In the genomic region with DNA sequence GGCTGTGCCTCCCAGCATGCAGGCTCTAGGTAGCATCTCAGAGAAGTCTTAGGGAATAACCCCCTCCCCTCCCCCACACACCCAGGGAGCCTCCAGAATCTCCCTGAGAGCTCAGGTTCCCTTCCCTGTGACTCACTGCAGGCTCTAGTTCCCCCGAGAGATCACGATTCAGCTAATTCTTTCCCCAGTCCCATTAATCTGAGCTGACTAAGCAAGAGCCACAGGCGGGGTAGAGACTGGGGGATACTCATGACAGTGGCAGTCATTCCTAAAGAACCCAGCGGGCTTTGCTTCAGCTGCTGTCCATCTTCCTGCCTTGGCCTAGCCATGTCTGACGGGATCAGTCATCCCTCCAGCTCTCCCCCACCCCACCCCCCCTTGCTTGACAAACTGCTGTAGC, we compare ENCODE assay signal across 25 mouse cellular contexts. TPM values are rescaled to one million over a fixed set of nuclear protein-coding genes. Genes with fewer than 3 reads are reported as not detected.
DNase-seq lines count a peak whose midpoint lies in the region; ATAC-seq and TF ChIP-seq lines count a peak whose summit lies in the region.
"Had no signal": no experiment of that assay in that cellular context is flagged by ENCODE, and none has a peak within 500 bp of the region (broad histone marks: within the 10 kb centered on the region; RNA-seq: fewer than 3 reads in every experiment).

No protein-coding gene starts in this region.

- H3K9ac ChIP-seq in kidney, embryonic 14.5 days (ENCODE audit: low read depth, low read length), result no peak overlapping the region
- H3K9ac ChIP-seq: embryonic facial prominence, embryonic 12.5 days; hindbrain, embryonic 14.5 days; lung, embryonic 14.5 days had no signal

- H3K4me1 ChIP-seq in kidney, embryonic 14.5 days (ENCODE audit: control insufficient read depth, insufficient read depth, low read length), result peaks cover 9% of the 10 kb centered on the region; the same call in 1 of the 2 replicates
- no peaks in the 10 kb centered on the region for H3K4me1 ChIP-seq in kidney, adult 2 months (ENCODE audit: control insufficient read depth, insufficient read depth, low read length)
- H3K4me1 ChIP-seq: midbrain, embryonic 12.5 days had no signal

- no peak overlapping the region for H3K27ac ChIP-seq in kidney, embryonic 14.5 days (ENCODE audit: low read depth, low read length)
- H3K27ac ChIP-seq in kidney, adult 2 months (ENCODE audit: insufficient read depth, low read depth, low read length), result no peak overlapping the region
- H3K27ac ChIP-seq: embryonic facial prominence, embryonic 12.5 days; forebrain, embryonic 10.5 days; hindbrain, embryonic 14.5 days; limb, embryonic 10.5 days; midbrain, embryonic 12.5 days had no signal

- no peaks in the 10 kb centered on the region for H3K27me3 ChIP-seq in kidney, embryonic 14.5 days (ENCODE audit: control insufficient read depth, insufficient read depth, low read length)
- no peaks in the 10 kb centered on the region for H3K27me3 ChIP-seq in kidney, adult 2 months (replicated peaks; ENCODE audit: control insufficient read depth, insufficient read depth, low read length)
- H3K27me3 ChIP-seq: embryonic facial prominence, embryonic 12.5 days had no signal

- no peak overlapping the region for H3K4me3 ChIP-seq in kidney, embryonic 14.5 days (ENCODE audit: low read length)
- H3K4me3 ChIP-seq in kidney, adult 2 months (ENCODE audit: insufficient read depth, low read depth, low read length), result no peak overlapping the region
- H3K4me3 ChIP-seq: embryonic facial prominence, embryonic 12.5 days; forebrain, embryonic 10.5 days; limb, embryonic 10.5 days; midbrain, embryonic 12.5 days had no signal

- H3K36me3 ChIP-seq in kidney, embryonic 14.5 days (ENCODE audit: control insufficient read depth, insufficient read depth, low read length), result no peaks in the 10 kb centered on the region
- no peaks in the 10 kb centered on the region for H3K36me3 ChIP-seq in kidney, adult 2 months (ENCODE audit: control insufficient read depth, insufficient read depth, low read length)
- H3K36me3 ChIP-seq: embryonic facial prominence, embryonic 12.5 days; forebrain, embryonic 10.5 days; limb, embryonic 10.5 days; midbrain, embryonic 12.5 days had no signal

- no peak for TF ChIP-seq POLR2A in kidney, adult 2 months (IDR thresholded peaks at IDR 0.05; ENCODE audit: low read depth, low read length)

- ATAC-seq in kidney, embryonic 14.5 days (ENCODE audit: low FRiP score, low TSS enrichment), result peak; percentile 11; the same call in 1 of the 2 replicates
- no peak for ATAC-seq in erythroid progenitor cell, adult 5-6 weeks (replicated peaks; ENCODE audit: low FRiP score, poor library complexity, severe bottlenecking)
- ATAC-seq: intestine, embryonic 16.5 days had no signal

- TF ChIP-seq CTCF in kidney, adult 2 months (conservative IDR thresholded peaks at IDR 0.05; ENCODE audit: insufficient read depth, insufficient read length, low read depth, low read length), result no peak

- H3K4me2 ChIP-seq in kidney, embryonic 14.5 days (replicated peaks; ENCODE audit: low read depth, low read length), result no peak overlapping the region
- H3K4me2 ChIP-seq: embryonic facial prominence, embryonic 12.5 days; heart, embryonic 11.5 days; hindbrain, embryonic 14.5 days; lung, embryonic 14.5 days; midbrain, embryonic 12.5 days had no signal

- no peaks in the 10 kb centered on the region for H3K9me3 ChIP-seq in kidney, embryonic 14.5 days (ENCODE audit: control insufficient read depth, low read length)
- H3K9me3 ChIP-seq: embryonic facial prominence, embryonic 12.5 days; forebrain, embryonic 10.5 days; limb, embryonic 10.5 days; midbrain, embryonic 12.5 days had no signal

- DNase-seq in kidney, adult 2 months, result no peak
- DNase-seq in retina, postnatal 1 day, result peak; percentile 27
- no peak for DNase-seq in retina, embryonic 14.5 days (ENCODE audit: low spot score)
- peak; percentile 71 for DNase-seq in brain, adult 2 months (ENCODE audit: low read depth, low spot score)
- no peak for DNase-seq in layer of hippocampus, postnatal 10 days (ENCODE audit: low spot score in 2 of 2)
- DNase-seq: cerebellum, adult 8-10 months; heart, postnatal 10 days; kidney, postnatal 4 days; lung, embryonic 14.5 days; lung, postnatal 4 days; thymus, adult 2 months had no signal

- 15% methylated on average over 5 of the region's 5 CpGs for WGBS in kidney, embryonic 14.5 days
- WGBS in kidney, adult 2 months, result 68% methylated on average over 5 of the region's 5 CpGs

RNA-seq across cellular contexts. Expression of gene Foxn1, which starts 3.7 kb away (rescaled TPM):
- 0.11 TPM in 1 of 2 replicates, not detected in the other for polyA plus RNA-seq in kidney, embryonic 14.5 days (2014; fragmentation: Nextera tagmentation; extraction: Ambion mirVana)
- polyA plus RNA-seq in kidney, adult 2 months (2012; rRNA removed), result 0.03 and 0.05 TPM in 2 replicates
- not detected in 2 replicates for total RNA-seq in erythroid progenitor cell, adult 5-6 weeks (2015; ENCODE audit: low replicate concordance)
- not detected in 2 replicates for total RNA-seq in erythroid progenitor cell, adult 5-6 weeks (2017; ENCODE audit: low replicate concordance)
- not detected for total RNA-seq in layer of hippocampus, postnatal 10 days (2021)
- total RNA-seq: gastrocnemius, adult 8-10 months; granulocyte monocyte progenitor cell, adult 5-6 weeks; heart, postnatal 10 days; liver, adult 2 months; neutrophil, adult 5-6 weeks had no signal
- polyA plus RNA-seq: forebrain, embryonic 10.5 days; hindbrain, embryonic 14.5 days; intestine, embryonic 16.5 days; limb, embryonic 10.5 days; liver, adult 2 months; lung, embryonic 14.5 days; midbrain, embryonic 12.5 days had no signal

RNA-seq across cellular contexts. Expression of gene Slc13a2, which starts 39.3 kb away (rescaled TPM):
- polyA plus RNA-seq in kidney, embryonic 14.5 days (2014; fragmentation: Nextera tagmentation; extraction: Ambion mirVana), result 0.07 and 0.45 TPM in 2 replicates
- polyA plus RNA-seq in kidney, adult 2 months (2012; rRNA removed), result 91.0 and 105 TPM in 2 replicates
- not detected in 2 replicates for total RNA-seq in erythroid progenitor cell, adult 5-6 weeks (2015; ENCODE audit: low replicate concordance)
- total RNA-seq in erythroid progenitor cell, adult 5-6 weeks (2017; ENCODE audit: low replicate concordance), result 0.68 TPM in 1 of 2 replicates, not detected in the other
- not detected for total RNA-seq in layer of hippocampus, postnatal 10 days (2021)
- total RNA-seq: gastrocnemius, adult 8-10 months; granulocyte monocyte progenitor cell, adult 5-6 weeks; heart, postnatal 10 days; left cerebral cortex, adult 8-10 months had no signal
- polyA plus RNA-seq: embryonic facial prominence, embryonic 12.5 days; forebrain, embryonic 10.5 days; heart, embryonic 11.5 days; hindbrain, embryonic 14.5 days; limb, embryonic 10.5 days; lung, embryonic 14.5 days; midbrain, embryonic 12.5 days had no signal

RNA-seq across cellular contexts. Expression of gene Unc119, which starts 39.4 kb away (rescaled TPM):
- 49.6 and 57.1 TPM in 2 replicates for polyA plus RNA-seq in kidney, embryonic 14.5 days (2014; fragmentation: Nextera tagmentation; extraction: Ambion mirVana)
- polyA plus RNA-seq in kidney, adult 2 months (2012; rRNA removed), result 20.3 and 20.8 TPM in 2 replicates
- 17.2 and 20.9 TPM in 2 replicates for total RNA-seq in erythroid progenitor cell, adult 5-6 weeks (2015; ENCODE audit: low replicate concordance)
- total RNA-seq in erythroid progenitor cell, adult 5-6 weeks (2017; ENCODE audit: low replicate concordance), result 7.9 and 8.3 TPM in 2 replicates
- total RNA-seq in layer of hippocampus, postnatal 10 days (2021), result 10 to 100 TPM; 37.6 to 39.0 TPM

RNA-seq across cellular contexts. Expression of gene Pigs, which starts 54.5 kb away (rescaled TPM):
- 48.9 and 76.0 TPM in 2 replicates for polyA plus RNA-seq in kidney, embryonic 14.5 days (2014; fragmentation: Nextera tagmentation; extraction: Ambion mirVana)
- polyA plus RNA-seq in kidney, adult 2 months (2012; rRNA removed), result 69.1 and 79.1 TPM in 2 replicates
- 7.2 and 14.3 TPM in 2 replicates for total RNA-seq in erythroid progenitor cell, adult 5-6 weeks (2015; ENCODE audit: low replicate concordance)
- total RNA-seq in erythroid progenitor cell, adult 5-6 weeks (2017; ENCODE audit: low replicate concordance), result 3.6 and 3.9 TPM in 2 replicates
- 10 to 100 TPM; 75.0 to 75.9 TPM for total RNA-seq in layer of hippocampus, postnatal 10 days (2021)

RNA-seq across cellular contexts. Expression of gene Aldoc, which starts 59.9 kb away (rescaled TPM):
- polyA plus RNA-seq in kidney, embryonic 14.5 days (2014; fragmentation: Nextera tagmentation; extraction: Ambion mirVana), result 2.3 and 4.3 TPM in 2 replicates
- 36.2 and 43.5 TPM in 2 replicates for polyA plus RNA-seq in kidney, adult 2 months (2012; rRNA removed)
- 1.3 and 16.2 TPM in 2 replicates for total RNA-seq in erythroid progenitor cell, adult 5-6 weeks (2015; ENCODE audit: low replicate concordance)
- total RNA-seq in erythroid progenitor cell, adult 5-6 weeks (2017; ENCODE audit: low replicate concordance), result 2.4 and 3.0 TPM in 2 replicates
- 100 to 1,000 TPM; 396 to 461 TPM for total RNA-seq in layer of hippocampus, postnatal 10 days (2021)

Comparison
In these comparisons a context has a peak if more than half of its experiments do, and no peak if none do; other contexts are left out.
1. DNase-seq: peak in retina, postnatal 1 day (single experiment) and brain, adult 2 months (single experiment); none in kidney, adult 2 months (single experiment), retina, embryonic 14.5 days (single experiment) and layer of hippocampus, postnatal 10 days (0 of 2).